Mouse (Mus musculus): Measurements from ENCODE around the gene Zfp467. TPM values are rescaled to one million over a fixed set of nuclear protein-coding genes. Genes with fewer than 3 reads are reported as not detected.

The Zfp467 gene
- polyA plus RNA-seq, 1 experiment = 14.9 TPM

DNA sequence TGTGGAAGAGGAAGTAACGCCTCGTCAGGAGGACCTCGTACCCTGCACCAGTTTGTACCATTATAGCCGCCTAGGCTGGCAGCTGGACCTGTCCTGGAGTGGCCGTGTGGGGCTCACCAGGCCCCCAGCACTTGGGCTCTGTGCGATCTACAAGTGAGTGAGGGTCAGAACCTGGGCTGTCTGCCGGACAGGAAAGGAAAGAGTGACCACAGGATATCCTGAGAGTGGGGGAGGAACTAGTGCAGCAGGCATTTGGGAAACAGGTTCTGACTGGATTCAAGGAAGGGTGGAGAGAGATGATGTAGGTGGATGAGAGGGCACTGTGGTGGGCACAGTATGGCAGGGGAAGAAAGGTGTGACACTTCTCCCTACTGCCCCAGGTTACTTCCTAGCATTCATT is 2.9 kb upstream of the Zfp467 start:
- no peak overlapping the region for H3K4me3 ChIP-seq (ENCODE audit: extremely low read depth, insufficient read depth, insufficient read length)
- H3K27ac ChIP-seq (ENCODE audit: insufficient read depth, low read length) = no peak overlapping the region
- H3K4me1 ChIP-seq (ENCODE audit: control insufficient read depth, insufficient read depth, insufficient read length) = peaks cover 3% of the 10 kb centered on the region; the same call in 1 of the 2 replicates
- DNase-seq (ENCODE audit: low read depth in 1 of 2, low spot score in 2 of 2) = no peak
- no peak for TF ChIP-seq POLR2A (IDR thresholded peaks at IDR 0.05; ENCODE audit: low read depth, low read length)
- TF ChIP-seq CTCF (IDR thresholded peaks at IDR 0.05; ENCODE audit: extremely low read depth, insufficient read depth, insufficient read length, insufficient replicate concordance) = no peak
- WGBS = 76% methylated on average over 7 of the region's 7 CpGs
- no peaks in the 10 kb centered on the region; the same call in 1 of the 2 replicates for H3K27me3 ChIP-seq (ENCODE audit: control insufficient read depth, insufficient read depth, low read length)
- no peaks in the 10 kb centered on the region for H3K36me3 ChIP-seq (ENCODE audit: control insufficient read depth, insufficient read depth, low read length)

DNA sequence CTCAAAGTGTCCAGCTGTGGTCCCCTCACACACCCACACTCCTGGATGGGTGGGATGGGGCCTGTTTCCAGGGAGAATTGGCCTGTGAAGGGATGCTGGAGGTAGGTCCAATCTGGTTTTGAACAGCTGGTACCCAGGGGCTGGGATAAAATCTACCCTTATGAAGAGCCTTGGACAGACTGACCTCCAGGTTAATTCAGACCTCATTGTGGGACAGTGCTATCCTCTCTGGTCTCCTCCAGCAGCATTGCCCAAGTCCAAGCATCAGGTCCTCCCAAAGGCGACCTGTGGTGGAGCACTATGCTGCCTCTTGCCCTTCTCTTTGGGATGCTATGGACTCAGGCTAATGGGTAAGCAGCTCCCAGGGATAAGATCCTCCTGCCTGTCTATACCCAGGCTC is 2.3 kb upstream of the Zfp467 start, which contains the start of gene Sspo:
Sspo (plus strand) TSS at position 301 of the 400 bp plus-strand sequence.
- Histone ChIP-seq H3K27me3 (ENCODE audit: control insufficient read depth, insufficient read depth, low read length) (no peaks in the 10 kb centered on the region; the same call in 1 of the 2 replicates), H3K4me3 (ENCODE audit: extremely low read depth, insufficient read depth, insufficient read length) (no peak within 1 kb of the TSS), H3K27ac (ENCODE audit: insufficient read depth, low read length) (no peak within 1 kb of the TSS), H3K4me1 (ENCODE audit: control insufficient read depth, insufficient read depth, insufficient read length) (peaks cover 5% of the 10 kb centered on the region; the same call in 1 of the 2 replicates), H3K36me3 (ENCODE audit: control insufficient read depth, insufficient read depth, low read length) (no peaks in the 10 kb centered on the region)
- WGBS = 97% methylated on average over 1 of the region's 1 CpGs
- TF ChIP-seq POLR2A (IDR thresholded peaks at IDR 0.05; ENCODE audit: low read depth, low read length) (no peak), CTCF (IDR thresholded peaks at IDR 0.05; ENCODE audit: extremely low read depth, insufficient read depth, insufficient read length, insufficient replicate concordance) (no peak)
- DNase-seq (ENCODE audit: low read depth in 1 of 2, low spot score in 2 of 2) = no peak

DNA sequence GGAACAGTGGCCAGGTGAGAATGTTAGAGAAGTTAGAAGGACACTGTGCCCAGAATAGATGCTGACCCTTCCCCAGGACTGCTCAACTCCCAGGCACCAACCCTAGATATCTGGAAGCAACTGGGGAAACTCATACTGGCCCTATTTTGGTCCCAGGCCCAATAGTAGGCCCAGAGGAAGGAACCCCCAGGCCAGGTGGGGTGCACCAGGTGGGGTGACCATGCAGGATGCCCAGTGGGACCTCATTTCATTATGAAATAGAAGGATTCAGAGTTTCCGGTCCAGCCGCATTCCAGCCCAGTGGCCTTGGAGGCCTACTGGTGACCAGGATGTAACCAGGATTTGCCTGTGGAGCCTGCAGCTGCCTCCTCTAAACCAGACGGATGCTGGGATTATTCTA is 1.3 kb upstream of the Zfp467 start:
- TF ChIP-seq CTCF (IDR thresholded peaks at IDR 0.05; ENCODE audit: extremely low read depth, insufficient read depth, insufficient read length, insufficient replicate concordance) = no peak
- TF ChIP-seq POLR2A (IDR thresholded peaks at IDR 0.05; ENCODE audit: low read depth, low read length) = no peak
- 91% methylated on average over 3 of the region's 3 CpGs for WGBS
- H3K36me3 ChIP-seq (ENCODE audit: control insufficient read depth, insufficient read depth, low read length) = no peaks in the 10 kb centered on the region
- no peaks in the 10 kb centered on the region; the same call in 1 of the 2 replicates for H3K27me3 ChIP-seq (ENCODE audit: control insufficient read depth, insufficient read depth, low read length)
- H3K27ac ChIP-seq (ENCODE audit: insufficient read depth, low read length) = no peak overlapping the region
- DNase-seq (ENCODE audit: low read depth in 1 of 2, low spot score in 2 of 2) = no peak
- no peak overlapping the region for H3K4me3 ChIP-seq (ENCODE audit: extremely low read depth, insufficient read depth, insufficient read length)
- H3K4me1 ChIP-seq (ENCODE audit: control insufficient read depth, insufficient read depth, insufficient read length) = peaks cover 5% of the 10 kb centered on the region; the same call in 1 of the 2 replicates

DNA sequence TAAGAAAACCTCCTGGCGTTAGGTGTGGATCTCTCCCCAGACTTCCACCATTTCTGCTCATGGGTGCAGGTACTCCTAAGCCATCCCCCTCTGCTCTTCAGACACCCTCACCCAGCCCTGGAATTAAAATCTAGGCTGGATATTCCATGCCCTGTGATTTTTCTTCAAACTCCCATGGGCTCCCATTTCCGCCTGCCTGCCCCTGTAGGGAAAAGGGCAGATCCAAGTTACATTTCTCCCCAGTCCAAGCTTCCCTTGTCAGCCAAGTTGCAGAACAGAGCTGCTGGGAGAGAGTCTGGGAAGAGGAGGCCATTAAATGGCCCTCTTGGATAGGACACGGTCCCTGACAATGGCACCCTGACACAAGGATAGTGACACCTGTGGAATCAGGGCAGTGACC is 631 bp upstream of the Zfp467 start:
- Histone ChIP-seq H3K4me3 (ENCODE audit: extremely low read depth, insufficient read depth, insufficient read length) (no peak overlapping the region), H3K4me1 (ENCODE audit: control insufficient read depth, insufficient read depth, insufficient read length) (peaks cover 5% of the 10 kb centered on the region; the same call in 1 of the 2 replicates), H3K27ac (ENCODE audit: insufficient read depth, low read length) (no peak overlapping the region), H3K36me3 (ENCODE audit: control insufficient read depth, insufficient read depth, low read length) (0 out of 2 replicates have a peak, but pooled peaks cover 2% of the 10 kb centered on the region), H3K27me3 (ENCODE audit: control insufficient read depth, insufficient read depth, low read length) (no peaks in the 10 kb centered on the region; the same call in 1 of the 2 replicates)
- no peak for DNase-seq (ENCODE audit: low read depth in 1 of 2, low spot score in 2 of 2)
- TF ChIP-seq POLR2A (IDR thresholded peaks at IDR 0.05; ENCODE audit: low read depth, low read length) (no peak), CTCF (IDR thresholded peaks at IDR 0.05; ENCODE audit: extremely low read depth, insufficient read depth, insufficient read length, insufficient replicate concordance) (no peak)
- WGBS = 59% methylated on average over 3 of the region's 3 CpGs

DNA sequence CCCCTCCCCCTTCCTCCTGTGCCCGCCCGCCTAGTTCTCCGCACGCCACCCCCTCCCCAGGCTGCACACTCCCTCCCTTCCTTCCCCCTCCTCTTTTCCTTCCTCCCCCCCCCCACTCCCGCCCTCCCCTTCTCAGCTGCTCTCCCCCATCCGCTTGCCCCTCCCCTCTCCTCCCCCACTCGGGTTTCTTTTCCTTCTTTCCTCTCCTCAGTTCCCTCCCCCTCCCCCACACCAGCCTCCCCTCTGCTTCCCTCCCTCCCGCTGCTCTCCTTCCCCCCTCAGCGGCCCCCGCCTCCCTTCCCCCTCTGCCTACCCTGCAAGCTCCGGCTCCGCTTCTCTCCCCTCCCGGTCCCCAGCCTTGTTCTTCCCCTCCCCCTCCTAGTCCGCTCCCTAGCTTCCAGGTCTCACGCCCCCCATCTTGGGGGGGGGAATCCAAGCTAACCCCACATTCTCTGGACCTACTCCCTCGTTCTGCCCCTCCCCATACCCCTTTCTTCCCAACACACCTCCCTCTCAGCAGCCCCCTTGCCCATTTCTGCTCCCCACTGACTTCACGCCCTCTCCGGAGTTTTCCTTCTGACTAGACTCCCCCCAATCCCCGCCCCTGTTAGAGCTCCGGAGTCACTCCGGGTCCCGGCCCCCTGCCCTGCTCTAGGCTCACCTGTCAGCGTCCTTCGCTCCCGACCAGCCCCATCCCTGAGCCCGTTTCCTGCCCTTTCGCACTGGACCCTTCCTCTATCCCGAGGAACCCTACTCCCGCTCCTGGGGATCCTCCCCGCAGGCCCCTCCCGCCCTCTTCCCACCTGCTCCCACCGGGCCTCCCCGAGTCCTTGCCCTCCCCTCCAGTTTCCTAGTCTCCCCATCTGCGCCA is 1.1 kb downstream of the Zfp467 start:
- WGBS = 2% methylated on average over 32 of the region's 34 CpGs
- peaks cover 5% of the 10 kb centered on the region; the same call in 1 of the 2 replicates for H3K4me1 ChIP-seq (ENCODE audit: control insufficient read depth, insufficient read depth, insufficient read length)
- no peaks in the 10 kb centered on the region; the same call in 1 of the 2 replicates for H3K27me3 ChIP-seq (ENCODE audit: control insufficient read depth, insufficient read depth, low read length)
- peak overlapping the region; percentile 76 for H3K4me3 ChIP-seq (ENCODE audit: extremely low read depth, insufficient read depth, insufficient read length)
- TF ChIP-seq CTCF (IDR thresholded peaks at IDR 0.05; ENCODE audit: extremely low read depth, insufficient read depth, insufficient read length, insufficient replicate concordance) (no peak), POLR2A (IDR thresholded peaks at IDR 0.05; ENCODE audit: low read depth, low read length) (no peak)
- H3K27ac ChIP-seq (ENCODE audit: insufficient read depth, low read length) = peak overlapping the region; percentile 70
- 0 out of 2 replicates have a peak, but pooled peaks cover 2% of the 10 kb centered on the region for H3K36me3 ChIP-seq (ENCODE audit: control insufficient read depth, insufficient read depth, low read length)
- DNase-seq (ENCODE audit: low read depth in 1 of 2, low spot score in 2 of 2) = peak in 1 of 2 experiments; percentile 29

DNA sequence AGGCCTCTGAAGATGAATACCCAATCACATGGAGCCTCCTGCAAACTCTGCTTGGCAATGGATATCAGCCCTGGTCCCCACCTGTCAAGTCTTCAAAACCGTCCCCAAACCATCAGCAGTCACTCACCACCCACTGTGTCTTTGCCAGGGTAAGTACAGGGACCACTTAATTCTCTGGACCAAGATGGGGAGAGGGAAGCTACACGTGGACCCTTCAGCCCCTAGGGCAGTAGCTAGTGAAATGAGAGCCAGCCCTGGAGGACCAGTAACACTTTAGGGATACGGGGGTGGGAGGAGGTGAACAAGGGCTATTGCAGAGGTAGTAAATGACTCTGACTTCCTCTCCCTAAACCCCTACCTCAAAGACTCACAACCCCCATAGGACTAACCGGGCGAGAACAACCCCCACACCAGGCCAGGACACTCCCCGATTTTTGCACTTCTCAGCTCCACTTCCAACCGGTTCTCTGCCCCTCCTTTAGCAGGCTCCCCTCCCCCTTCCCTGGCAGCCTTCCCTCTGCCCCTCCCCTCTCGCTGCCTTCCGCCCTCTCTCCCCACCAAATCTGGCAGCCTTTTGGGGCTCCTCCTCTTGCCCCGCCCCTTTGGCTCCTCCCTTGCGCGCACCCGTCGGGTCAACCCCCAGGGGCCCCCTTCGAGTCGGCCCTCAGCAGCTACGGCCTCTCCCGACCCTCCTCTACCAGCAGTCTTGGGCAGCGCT is 1.9 kb downstream of the Zfp467 start:
- TF ChIP-seq CTCF (IDR thresholded peaks at IDR 0.05; ENCODE audit: extremely low read depth, insufficient read depth, insufficient read length, insufficient replicate concordance) (no peak), POLR2A (IDR thresholded peaks at IDR 0.05; ENCODE audit: low read depth, low read length) (no peak)
- H3K27me3 ChIP-seq (ENCODE audit: control insufficient read depth, insufficient read depth, low read length) = no peaks in the 10 kb centered on the region; the same call in 1 of the 2 replicates
- peaks cover 4% of the 10 kb centered on the region; the same call in 1 of the 2 replicates for H3K36me3 ChIP-seq (ENCODE audit: control insufficient read depth, insufficient read depth, low read length)
- DNase-seq (ENCODE audit: low read depth in 1 of 2, low spot score in 2 of 2) = peak; percentile 73 to 91
- H3K27ac ChIP-seq (ENCODE audit: insufficient read depth, low read length) = peak overlapping the region; percentile 67
- H3K4me1 ChIP-seq (ENCODE audit: control insufficient read depth, insufficient read depth, insufficient read length) = peaks cover 5% of the 10 kb centered on the region; the same call in 1 of the 2 replicates
- WGBS = 6% methylated on average over 19 of the region's 19 CpGs
- peak overlapping the region; percentile 76 for H3K4me3 ChIP-seq (ENCODE audit: extremely low read depth, insufficient read depth, insufficient read length)
